Mouse (Mus musculus): ENCODE data around the gene Gpc6. TPM values are rescaled to one million over a fixed set of nuclear protein-coding genes. Genes with fewer than 3 reads are reported as not detected.

The Gpc6 gene
- polyA plus RNA-seq, 1 experiment from 2014 or later = 4.4 TPM

DNA sequence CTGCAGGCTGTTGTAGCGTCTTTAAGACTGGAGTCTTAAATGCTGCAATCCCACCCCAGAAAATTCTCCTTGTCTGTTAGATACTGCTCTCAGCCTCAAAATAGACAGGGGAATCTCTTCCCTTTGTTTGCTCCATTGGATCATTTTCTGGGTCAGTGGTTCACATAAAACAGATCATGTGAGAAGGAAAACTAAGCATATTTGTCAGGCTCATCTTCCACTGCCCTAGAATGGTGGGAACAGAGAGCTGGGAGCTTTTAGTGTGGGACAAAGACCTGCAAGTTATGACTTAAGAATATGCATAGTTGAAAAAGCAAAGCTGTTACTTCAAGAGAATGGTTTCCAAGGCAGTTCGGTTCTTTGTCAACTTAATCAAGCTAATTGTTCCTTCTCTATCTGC, 136.4 kb downstream of the Gpc6 start:
- no peak overlapping the region for H3K4me3 ChIP-seq (ENCODE audit: low read depth, low read length)
- H3K9me3 ChIP-seq (replicated peaks; ENCODE audit: control insufficient read depth, low read length) = no peaks in the 10 kb centered on the region
- no peaks in the 10 kb centered on the region for H3K4me1 ChIP-seq (ENCODE audit: control insufficient read depth, low read depth, low read length)
- no peak overlapping the region for H3K27ac ChIP-seq (ENCODE audit: low read length)
- H3K27me3 ChIP-seq (ENCODE audit: control insufficient read depth, insufficient read depth, low read depth, low read length) = no peaks in the 10 kb centered on the region
- no peak overlapping the region for H3K4me2 ChIP-seq (ENCODE audit: low read depth, low read length)
- WGBS (ENCODE audit: insufficient replicate concordance) = 66% methylated on average over 2 of the region's 2 CpGs
- H3K9ac ChIP-seq (ENCODE audit: low read depth, low read length) = no peak overlapping the region
- no peaks in the 10 kb centered on the region for H3K36me3 ChIP-seq (ENCODE audit: control insufficient read depth, insufficient read depth)
- no peak for ATAC-seq (ENCODE audit: low read depth)

DNA sequence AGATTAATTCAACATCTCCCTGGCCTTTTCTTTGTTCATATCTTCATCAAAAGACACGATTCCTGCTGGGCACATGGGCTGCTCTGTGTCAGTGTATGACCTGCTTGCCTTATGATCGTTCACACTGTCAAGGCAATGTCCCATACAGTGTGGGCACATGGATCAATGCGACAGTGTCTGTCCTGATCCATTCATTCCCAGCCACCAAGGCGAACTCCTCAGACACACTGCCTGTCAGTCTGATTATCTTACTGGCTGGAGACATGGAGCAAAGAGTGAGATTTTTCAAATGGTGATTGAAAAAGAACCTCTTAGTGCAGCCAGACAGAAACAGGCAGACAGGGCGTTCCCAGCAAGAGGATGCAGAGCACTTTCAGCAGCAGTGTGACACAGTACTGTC, 143.1 kb downstream of the Gpc6 start:
- H3K27ac ChIP-seq (ENCODE audit: low read length) = no peak overlapping the region
- H3K36me3 ChIP-seq (ENCODE audit: control insufficient read depth, insufficient read depth) = no peaks in the 10 kb centered on the region
- ATAC-seq (ENCODE audit: low read depth) = no peak
- H3K9ac ChIP-seq (ENCODE audit: low read depth, low read length) = no peak overlapping the region
- no peaks in the 10 kb centered on the region for H3K27me3 ChIP-seq (ENCODE audit: control insufficient read depth, insufficient read depth, low read depth, low read length)
- 59% methylated on average over 5 of the region's 5 CpGs for whole genome bisulfite sequencing (ENCODE audit: insufficient replicate concordance)
- no peaks in the 10 kb centered on the region for H3K9me3 ChIP-seq (replicated peaks; ENCODE audit: control insufficient read depth, low read length)
- H3K4me3 ChIP-seq (ENCODE audit: low read depth, low read length) = no peak overlapping the region
- no peak overlapping the region for H3K4me2 ChIP-seq (ENCODE audit: low read depth, low read length)
- no peaks in the 10 kb centered on the region for H3K4me1 ChIP-seq (ENCODE audit: control insufficient read depth, low read depth, low read length)

DNA sequence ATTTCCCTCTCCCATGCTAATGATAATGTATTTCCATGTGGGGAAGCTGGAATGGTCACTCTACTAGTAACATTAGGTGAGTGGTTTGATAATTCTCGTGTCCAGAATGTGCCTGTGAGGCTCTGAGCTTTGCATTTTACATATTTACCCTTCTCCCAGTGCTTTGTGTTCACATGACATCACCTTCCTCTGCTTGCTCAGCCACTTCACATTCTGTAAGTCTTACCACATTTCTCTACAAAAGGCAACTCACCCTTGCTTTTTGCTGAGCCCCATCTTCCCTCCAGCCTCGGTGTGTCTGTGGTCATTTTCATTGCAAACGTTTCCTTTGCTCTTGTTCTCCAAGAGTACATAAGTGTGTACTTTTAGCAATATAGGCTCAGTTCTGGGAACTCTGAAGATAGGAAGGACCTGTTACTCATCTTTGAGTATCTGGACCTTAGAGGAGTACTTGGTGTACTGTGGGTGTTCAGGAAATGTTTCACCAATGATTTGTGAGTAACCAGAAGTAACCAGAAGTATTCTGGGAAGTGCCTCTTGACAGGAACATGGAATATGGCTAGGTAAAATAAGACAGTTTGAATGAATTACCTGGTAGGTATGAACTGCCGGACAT, 145.5 kb downstream of the Gpc6 start:
- no peaks in the 10 kb centered on the region for H3K27me3 ChIP-seq (ENCODE audit: control insufficient read depth, insufficient read depth, low read depth, low read length)
- H3K9ac ChIP-seq (ENCODE audit: low read depth, low read length) = no peak overlapping the region
- WGBS (ENCODE audit: insufficient replicate concordance) = 53% methylated on average over 4 of the region's 4 CpGs
- no peaks in the 10 kb centered on the region for H3K36me3 ChIP-seq (ENCODE audit: control insufficient read depth, insufficient read depth)
- no peak overlapping the region for H3K27ac ChIP-seq (ENCODE audit: low read length)
- H3K4me2 ChIP-seq (ENCODE audit: low read depth, low read length) = no peak overlapping the region
- no peaks in the 10 kb centered on the region for H3K9me3 ChIP-seq (replicated peaks; ENCODE audit: control insufficient read depth, low read length)
- ATAC-seq (ENCODE audit: low read depth) = no peak
- H3K4me3 ChIP-seq (ENCODE audit: low read depth, low read length) = no peak overlapping the region
- no peaks in the 10 kb centered on the region for H3K4me1 ChIP-seq (ENCODE audit: control insufficient read depth, low read depth, low read length)

DNA sequence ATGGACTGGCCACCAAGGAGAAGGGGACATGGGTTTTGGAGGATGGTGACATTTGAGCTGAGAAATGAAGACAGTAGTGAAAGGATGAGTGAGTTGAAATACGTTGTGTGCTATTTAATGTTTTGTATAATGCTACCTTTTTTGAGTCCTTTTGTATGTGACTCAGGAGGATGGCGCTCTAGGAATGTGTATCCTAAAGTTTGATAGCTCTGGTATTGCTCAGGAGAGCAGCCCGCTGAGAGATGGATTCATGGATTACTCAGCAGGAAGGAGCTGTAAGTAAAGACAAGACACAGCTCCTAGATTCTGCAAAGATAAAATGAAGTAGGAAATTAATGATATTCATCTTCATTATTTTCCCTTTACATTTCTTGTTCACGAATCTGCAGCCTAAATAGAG, 168.5 kb downstream of the Gpc6 start:
- no peaks in the 10 kb centered on the region for H3K36me3 ChIP-seq (ENCODE audit: control insufficient read depth, insufficient read depth)
- no peak overlapping the region for H3K27ac ChIP-seq (ENCODE audit: low read length)
- ATAC-seq (ENCODE audit: low read depth) = no peak
- no peak overlapping the region for H3K4me3 ChIP-seq (ENCODE audit: low read depth, low read length)
- no peak overlapping the region for H3K9ac ChIP-seq (ENCODE audit: low read depth, low read length)
- H3K4me1 ChIP-seq (ENCODE audit: control insufficient read depth, low read depth, low read length) = no peaks in the 10 kb centered on the region
- no peaks in the 10 kb centered on the region for H3K9me3 ChIP-seq (replicated peaks; ENCODE audit: control insufficient read depth, low read length)
- 64% methylated on average over 4 of the region's 4 CpGs for WGBS (ENCODE audit: insufficient replicate concordance)
- H3K4me2 ChIP-seq (ENCODE audit: low read depth, low read length) = no peak overlapping the region
- no peaks in the 10 kb centered on the region for H3K27me3 ChIP-seq (ENCODE audit: control insufficient read depth, insufficient read depth, low read depth, low read length)

- no peak for ATAC-seq (ENCODE audit: low read depth)
- Histone ChIP-seq H3K9ac (ENCODE audit: low read depth, low read length) (no peak overlapping the region), H3K4me2 (ENCODE audit: low read depth, low read length) (no peak overlapping the region), H3K27ac (ENCODE audit: low read length) (no peak overlapping the region), H3K4me3 (ENCODE audit: low read depth, low read length) (no peak overlapping the region), H3K36me3 (ENCODE audit: control insufficient read depth, insufficient read depth) (no peaks in the 10 kb centered on the region), H3K27me3 (ENCODE audit: control insufficient read depth, insufficient read depth, low read depth, low read length) (no peaks in the 10 kb centered on the region), H3K9me3 (replicated peaks; ENCODE audit: control insufficient read depth, low read length) (no peaks in the 10 kb centered on the region), H3K4me1 (ENCODE audit: control insufficient read depth, low read depth, low read length) (no peaks in the 10 kb centered on the region)
- 64% methylated on average over 4 of the region's 4 CpGs for WGBS (ENCODE audit: insufficient replicate concordance)
Measured at GRCm38 (mm10) chr14:117106900-117107299, 181.8 kb downstream of the Gpc6 start.

DNA sequence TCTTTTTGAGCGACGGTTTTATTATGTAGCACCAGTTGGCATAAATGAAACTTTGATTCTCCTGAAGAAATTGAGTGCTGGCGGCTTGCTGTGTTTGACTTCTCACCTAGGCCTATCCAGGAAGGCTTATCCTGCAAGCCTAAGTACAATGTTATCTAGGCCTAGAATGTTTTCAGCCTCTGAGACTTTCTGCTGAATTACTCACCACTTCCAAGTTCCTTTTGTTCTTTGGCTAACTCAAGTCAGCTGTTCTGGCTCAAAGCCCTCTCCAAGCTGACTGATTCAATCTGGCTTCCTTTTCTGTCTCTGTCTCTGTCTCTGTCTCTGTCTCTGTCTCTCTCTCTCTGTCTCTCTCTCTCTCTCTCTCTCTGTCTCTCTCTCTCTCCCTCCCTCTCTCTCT, 188.0 kb downstream of the Gpc6 start:
- H3K27me3 ChIP-seq (ENCODE audit: control insufficient read depth, insufficient read depth, low read depth, low read length) = no peaks in the 10 kb centered on the region
- H3K9me3 ChIP-seq (replicated peaks; ENCODE audit: control insufficient read depth, low read length) = no peaks in the 10 kb centered on the region
- no peak for ATAC-seq (ENCODE audit: low read depth)
- H3K36me3 ChIP-seq (ENCODE audit: control insufficient read depth, insufficient read depth) = no peaks in the 10 kb centered on the region
- no peaks in the 10 kb centered on the region for H3K4me1 ChIP-seq (ENCODE audit: control insufficient read depth, low read depth, low read length)
- H3K4me2 ChIP-seq (ENCODE audit: low read depth, low read length) = no peak overlapping the region
- 71% methylated on average over 3 of the region's 3 CpGs for WGBS (ENCODE audit: insufficient replicate concordance)
- H3K4me3 ChIP-seq (ENCODE audit: low read depth, low read length) = no peak overlapping the region
- no peak overlapping the region for H3K9ac ChIP-seq (ENCODE audit: low read depth, low read length)
- H3K27ac ChIP-seq (ENCODE audit: low read length) = no peak overlapping the region

DNA sequence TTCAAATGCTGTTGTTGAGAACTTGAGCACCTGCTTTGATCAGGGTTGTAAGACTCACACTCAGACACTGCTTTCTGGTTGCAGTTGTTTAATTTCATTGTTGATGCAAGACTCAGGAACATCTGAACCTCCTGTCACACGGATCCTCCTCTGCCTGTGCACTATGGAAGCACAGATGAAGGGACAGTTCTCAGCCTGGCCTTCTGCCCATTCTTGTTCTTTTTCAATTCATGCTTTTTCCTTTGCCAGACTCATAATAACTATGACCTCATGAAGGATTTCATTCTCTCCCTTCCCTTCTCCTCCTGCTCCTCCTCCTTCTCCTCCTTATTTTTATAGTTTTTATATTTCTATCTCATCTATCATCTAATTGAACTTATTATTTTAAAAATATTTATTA, 196.9 kb downstream of the Gpc6 start:
- ATAC-seq (ENCODE audit: low read depth) = no peak
- H3K4me1 ChIP-seq (ENCODE audit: control insufficient read depth, low read depth, low read length) = no peaks in the 10 kb centered on the region
- no peaks in the 10 kb centered on the region for H3K36me3 ChIP-seq (ENCODE audit: control insufficient read depth, insufficient read depth)
- no peaks in the 10 kb centered on the region for H3K27me3 ChIP-seq (ENCODE audit: control insufficient read depth, insufficient read depth, low read depth, low read length)
- 50% methylated on average over 1 of the region's 1 CpGs for WGBS (ENCODE audit: insufficient replicate concordance)
- no peaks in the 10 kb centered on the region for H3K9me3 ChIP-seq (replicated peaks; ENCODE audit: control insufficient read depth, low read length)
- no peak overlapping the region for H3K4me3 ChIP-seq (ENCODE audit: low read depth, low read length)
- H3K27ac ChIP-seq (ENCODE audit: low read length) = no peak overlapping the region
- H3K9ac ChIP-seq (ENCODE audit: low read depth, low read length) = no peak overlapping the region
- no peak overlapping the region for H3K4me2 ChIP-seq (ENCODE audit: low read depth, low read length)

- no peak overlapping the region for H3K4me2 ChIP-seq (ENCODE audit: low read depth, low read length)
- no peak for ATAC-seq (ENCODE audit: low read depth)
- no peaks in the 10 kb centered on the region for H3K9me3 ChIP-seq (replicated peaks; ENCODE audit: control insufficient read depth, low read length)
- H3K27ac ChIP-seq (ENCODE audit: low read length) = no peak overlapping the region
- no peak overlapping the region for H3K9ac ChIP-seq (ENCODE audit: low read depth, low read length)
- no peaks in the 10 kb centered on the region for H3K4me1 ChIP-seq (ENCODE audit: control insufficient read depth, low read depth, low read length)
- 20% methylated on average over 1 of the region's 1 CpGs for WGBS (ENCODE audit: insufficient replicate concordance)
- no peaks in the 10 kb centered on the region for H3K27me3 ChIP-seq (ENCODE audit: control insufficient read depth, insufficient read depth, low read depth, low read length)
- H3K4me3 ChIP-seq (ENCODE audit: low read depth, low read length) = no peak overlapping the region
- H3K36me3 ChIP-seq (ENCODE audit: control insufficient read depth, insufficient read depth) = no peaks in the 10 kb centered on the region
Measured at GRCm38 (mm10) chr14:117130334-117130733, 205.2 kb downstream of the Gpc6 start.

DNA sequence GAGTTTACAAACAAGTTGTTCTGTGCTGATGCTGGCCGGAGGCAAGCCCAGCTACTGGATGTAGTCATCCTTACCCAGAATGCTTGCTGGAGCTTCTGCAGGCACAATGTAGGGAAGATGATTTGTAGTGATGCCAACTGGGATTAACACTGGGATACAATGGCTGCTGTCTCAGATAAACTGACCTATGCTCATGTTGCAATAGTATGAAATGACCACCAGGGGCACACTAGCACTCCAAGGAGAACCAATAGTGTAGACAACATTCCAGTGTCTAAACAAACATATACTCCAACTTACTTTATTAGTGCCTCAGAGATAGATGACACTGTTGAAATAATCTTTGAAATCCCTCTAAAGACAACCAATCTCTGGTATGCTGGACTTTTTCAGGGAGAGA, 206.2 kb downstream of the Gpc6 start:
- H3K27ac ChIP-seq (ENCODE audit: low read length) = no peak overlapping the region
- H3K4me3 ChIP-seq (ENCODE audit: low read depth, low read length) = no peak overlapping the region
- no peak overlapping the region for H3K9ac ChIP-seq (ENCODE audit: low read depth, low read length)
- no peak for ATAC-seq (ENCODE audit: low read depth)
- 72% methylated on average over 1 of the region's 1 CpGs for WGBS (ENCODE audit: insufficient replicate concordance)
- no peaks in the 10 kb centered on the region for H3K36me3 ChIP-seq (ENCODE audit: control insufficient read depth, insufficient read depth)
- no peaks in the 10 kb centered on the region for H3K9me3 ChIP-seq (replicated peaks; ENCODE audit: control insufficient read depth, low read length)
- H3K4me1 ChIP-seq (ENCODE audit: control insufficient read depth, low read depth, low read length) = no peaks in the 10 kb centered on the region
- no peak overlapping the region for H3K4me2 ChIP-seq (ENCODE audit: low read depth, low read length)
- no peaks in the 10 kb centered on the region for H3K27me3 ChIP-seq (ENCODE audit: control insufficient read depth, insufficient read depth, low read depth, low read length)

Measured in liver, embryonic 16.5 days (tissue).